Mouse (Mus musculus) gastrocnemius, adult 18-20 months (tissue): ENCODE measurements around the gene Olfr1354. TPM values are rescaled to one million over a fixed set of nuclear protein-coding genes. Genes with fewer than 3 reads are reported as not detected.
"Not testable (repeated sequence)": the region's sequence is repeated elsewhere in the genome, so short reads cannot be mapped to it uniquely, and the experiment has no call there.

Experiments used
- DNase-seq: peaks from one replicate; pipeline ENCODE4 v3.0.0; 2021; ENCODE audit warnings: low spot score
- long read RNA-seq, 2 experiments: library from polyadenylated mRNA; stranded (forward); transcript quantifications; one replicate each; pipeline ENCODE4 v2.0.0; 2021
- total RNA-seq, 2 experiments: library from RNA; stranded (reverse); gene quantifications; 2 replicates each; pipeline ENCODE4 v1.2.3; 2021

Olfr1354 gene
- total RNA-seq = not detected
- long read RNA-seq, experiment 1 = 0 reads
- long read RNA-seq, experiment 2 = 0 reads

DNA sequence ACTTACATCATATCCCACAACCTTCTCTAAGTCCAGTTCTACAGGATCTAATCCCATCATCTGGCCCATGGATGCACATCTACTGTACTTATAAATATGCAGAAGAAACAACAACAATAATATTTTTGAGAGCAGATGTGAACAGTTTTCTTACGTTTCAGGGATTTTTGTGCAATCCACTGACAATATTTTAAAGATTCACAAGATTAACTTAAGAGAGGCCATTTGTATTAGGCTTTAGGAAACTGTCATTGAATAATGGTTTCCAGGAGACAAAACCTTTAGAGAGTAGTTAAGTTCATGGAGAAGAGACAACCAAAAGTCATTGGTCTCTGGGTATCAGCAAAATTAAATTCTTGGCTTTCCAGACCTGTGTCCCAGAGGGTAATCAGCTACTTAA lies at the start of gene Olfr1354:
Gene Olfr1354 (plus strand): TSS at position 301 of the 400 bp plus-strand sequence.
- DNase-seq = not testable (repeated sequence)

- no peak for DNase-seq
Observed at GRCm38 (mm10) chr10:78875240-78875639, 37.7 kb upstream of the Olfr1354 start, which contains the start of gene Olfr1355. Olfr1355 (plus strand) TSS chr10:78875540.

DNA sequence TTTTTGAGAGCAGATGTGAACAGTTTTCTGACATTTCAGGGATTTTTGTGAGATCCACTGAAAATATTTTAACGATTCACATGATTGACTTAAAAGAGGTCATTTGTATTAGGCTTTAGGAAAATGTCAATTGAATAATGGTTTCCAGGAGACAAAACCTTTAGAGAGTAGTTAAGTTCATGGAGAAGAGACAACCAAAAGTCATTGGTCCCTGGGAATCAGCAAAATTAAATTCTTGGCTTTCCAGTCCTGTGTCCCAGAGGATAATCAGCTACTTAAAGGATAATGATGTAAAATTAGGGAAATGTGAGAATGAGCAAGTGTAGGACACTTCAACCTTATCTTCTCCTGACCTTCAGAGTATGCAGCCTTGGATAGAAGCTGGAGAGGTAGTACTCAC lies 37.4 kb downstream of the Olfr1354 start, which contains the start of gene Olfr8:
Gene Olfr8 (plus strand): TSS at position 301 of the 400 bp plus-strand sequence.
- DNase-seq = not testable (repeated sequence)

DNA sequence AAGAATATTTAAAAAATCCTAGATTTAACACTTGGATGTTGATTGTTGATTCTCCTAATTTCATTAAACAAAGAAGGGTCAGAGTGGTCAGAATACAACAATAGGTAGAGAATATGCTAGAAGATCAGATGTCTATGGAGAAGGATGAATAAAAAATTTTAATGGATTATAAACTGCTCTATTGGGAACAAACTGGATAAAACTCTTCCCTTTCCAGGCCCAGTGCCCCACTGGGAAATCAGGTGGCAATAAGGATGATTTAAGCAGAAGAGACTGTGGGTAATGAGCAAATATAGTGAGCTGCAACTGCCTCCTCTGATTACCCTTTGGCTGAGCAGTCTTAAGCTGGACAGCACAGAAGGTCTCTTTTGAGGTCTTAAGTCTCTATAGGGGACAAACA lies 50.0 kb downstream of the Olfr1354 start, which contains the start of gene Olfr1353:
Gene Olfr1353 (plus strand): TSS at position 301 of the 400 bp plus-strand sequence.
- DNase-seq = not testable (repeated sequence)

Other genes with a start within 250 kb of the Olfr1354 start
- gene Casp14, start 194.9 kb upstream of the Olfr1354 start, total RNA-seq = not detected
- gene Ccdc105, start 160.1 kb upstream of the Olfr1354 start, total RNA-seq = not detected
- not detected for gene Slc1a6, start 132.7 kb upstream of the Olfr1354 start, total RNA-seq
- gene Olfr1356, start 61.0 kb upstream of the Olfr1354 start, total RNA-seq = not detected
- gene Olfr1355, start 37.6 kb upstream of the Olfr1354 start, total RNA-seq = not detected
- gene Olfr8, start 37.5 kb downstream of the Olfr1354 start, total RNA-seq = not detected
- gene Olfr1353, start 50.1 kb downstream of the Olfr1354 start, total RNA-seq = not detected
- gene Olfr1352, start 67.9 kb downstream of the Olfr1354 start, total RNA-seq = not detected
- gene Olfr1351, start 99.3 kb downstream of the Olfr1354 start, total RNA-seq = not detected
- gene Olfr57, start 115.6 kb downstream of the Olfr1354 start, total RNA-seq = not detected
- 1 to 10 TPM; 8.9 to 9.1 TPM for gene 2610008E11Rik, start 184.4 kb downstream of the Olfr1354 start, total RNA-seq
- gene Vmn2r80, start 235.6 kb downstream of the Olfr1354 start, total RNA-seq = not detected